Mouse (Mus musculus) c-Kit-positive CD71-positive TER-119-negative erythroid progenitor cells, embryonic 14.5 days (primary cell): ENCODE results near the gene Dtnb.

ENCODE experiments used
- DNase-seq: peaks from one replicate; pipeline ENCODE4 v3.0.0-alpha.2; 2013; ENCODE audit warnings: low read depth

Dtnb gene

GRCm38 (mm10) chr12:3806703-3807547, 234.7 kb downstream of the Dtnb start:
- no peak for DNase-seq

GRCm38 (mm10) chr12:3807548-3808395, 235.6 kb downstream of the Dtnb start:
- no peak for DNase-seq

GRCm38 (mm10) chr12:3808396-3808981, 236.3 kb downstream of the Dtnb start:
- no peak for DNase-seq

GRCm38 (mm10) chr12:3809520-3810180, 237.5 kb downstream of the Dtnb start:
- DNase-seq: no peak

- DNase-seq: no peak
Measured at GRCm38 (mm10) chr12:3810455-3810854, 238.3 kb downstream of the Dtnb start.

GRCm38 (mm10) chr12:3811596-3811995, 239.4 kb downstream of the Dtnb start:
- no peak for DNase-seq

- DNase-seq: no peak
Measured at GRCm38 (mm10) chr12:3812251-3812650, 240.1 kb downstream of the Dtnb start.

- DNase-seq: no peak
Measured at GRCm38 (mm10) chr12:3813138-3813537, 241.0 kb downstream of the Dtnb start.

- DNase-seq: no peak
Measured at GRCm38 (mm10) chr12:3815386-3815785, 243.2 kb downstream of the Dtnb start.

GRCm38 (mm10) chr12:3817033-3817432, 244.9 kb downstream of the Dtnb start:
- no peak for DNase-seq

- DNase-seq: no peak
Measured at GRCm38 (mm10) chr12:3817566-3817965, 245.4 kb downstream of the Dtnb start.

- DNase-seq: no peak
Measured at GRCm38 (mm10) chr12:3819899-3820298, 247.7 kb downstream of the Dtnb start.

GRCm38 (mm10) chr12:3823408-3823807, 251.2 kb downstream of the Dtnb start:
- no peak for DNase-seq

GRCm38 (mm10) chr12:3824906-3825713, 252.9 kb downstream of the Dtnb start:
- no peak for DNase-seq

- no peak for DNase-seq
Measured at GRCm38 (mm10) chr12:3825714-3826080, 253.5 kb downstream of the Dtnb start.

GRCm38 (mm10) chr12:3827771-3828170, 255.6 kb downstream of the Dtnb start:
- DNase-seq: no peak
